17 mouse cellular contexts compared by ENCODE assay signal in genomic region chr7:31182863-31183262, GRCm38 (mm10). TPM values are rescaled to one million over a fixed set of nuclear protein-coding genes. Genes with fewer than 3 reads are reported as not detected.
DNase-seq lines count a peak whose midpoint lies in the region; TF ChIP-seq lines count a peak whose summit lies in the region.
"Had no signal": no experiment of that assay in that cellular context is flagged by ENCODE, and none has a peak within 500 bp of the region (broad histone marks: within the 10 kb centered on the region; RNA-seq: fewer than 3 reads in every experiment).

No protein-coding gene starts in this region.

- TF ChIP-seq EP300 in CH12.LX (IDR thresholded peaks at IDR 0.05; ENCODE audit: low read length): no peak

- no peak overlapping the region for H3K9ac ChIP-seq in CH12.LX (ENCODE audit: insufficient read depth, low read depth)
- H3K9ac ChIP-seq: hindbrain, embryonic 14.5 days; limb, embryonic 12.5 days; lung, embryonic 15.5 days had no signal

- no peaks in the 10 kb centered on the region for H3K36me3 ChIP-seq in CH12.LX (replicated peaks in 1 of 2; ENCODE audit: control insufficient read depth in 1 of 2, insufficient read depth in 1 of 2, low read length in 1 of 2)
- H3K36me3 ChIP-seq: embryonic facial prominence, embryonic 10.5 days; limb, embryonic 12.5 days; lung, embryonic 15.5 days had no signal

- H3K79me2 ChIP-seq in CH12.LX (replicated peaks; ENCODE audit: control insufficient read depth, extremely low read depth, insufficient read depth, poor library complexity, severe bottlenecking): no peaks in the 10 kb centered on the region

- H3K27me3 ChIP-seq in CH12.LX (replicated peaks): peaks cover 15% of the 10 kb centered on the region

- in situ Hi-C loops in CH12.LX (cut with MboI; ENCODE audit: low pct_ligation_motif_present, low pct_unique_long_range_greater_than_20kb, low sequenced_read_pairs): loop anchor here (25.0 kb wide), 1 partner anchor 129 kb away; no protein-coding TSS in a partner anchor

- peaks cover 7% of the 10 kb centered on the region for H3K9me3 ChIP-seq in CH12.LX (replicated peaks; ENCODE audit: low read length)
- H3K9me3 ChIP-seq: embryonic facial prominence, embryonic 10.5 days; limb, embryonic 12.5 days; lung, embryonic 15.5 days had no signal

- H3K4me2 ChIP-seq in CH12.LX (ENCODE audit: insufficient read depth, low read depth, poor library complexity, severe bottlenecking): no peak overlapping the region
- H3K4me2 ChIP-seq: hindbrain, embryonic 14.5 days; limb, embryonic 12.5 days; lung, embryonic 15.5 days; midbrain, embryonic 11.5 days had no signal

- peaks cover 0 to 7% of the 10 kb centered on the region in 2 experiments; a peak in 2 of 4 replicates for H3K4me1 ChIP-seq in CH12.LX (ENCODE audit: control insufficient read depth in 1 of 2, insufficient read depth in 2 of 2)
- H3K4me1 ChIP-seq in bone marrow macrophage, adult 2 months (ENCODE audit: control insufficient read depth, insufficient read depth, low read length): peaks cover 5% of the 10 kb centered on the region; the same call in 1 of the 2 replicates
- H3K4me1 ChIP-seq: embryonic facial prominence, embryonic 10.5 days; limb, embryonic 12.5 days; lung, embryonic 15.5 days had no signal

- dilution Hi-C loops in CH12.LX (cut with MboI; ENCODE audit: extremely low pct_ligation_motif_present, extremely low pct_unique_long_range_greater_than_20kb, low sequenced_read_pairs): no loop called here

- H3K27ac ChIP-seq in layer of hippocampus, adult 2 months: no peak overlapping the region
- no peak overlapping the region for H3K27ac ChIP-seq in CH12.LX (ENCODE audit: insufficient read depth, low read depth)
- no peak overlapping the region for H3K27ac ChIP-seq in bone marrow macrophage, adult 2 months (ENCODE audit: insufficient read depth, low read depth, low read length)
- H3K27ac ChIP-seq: embryonic facial prominence, embryonic 10.5 days; hindbrain, embryonic 14.5 days; limb, embryonic 12.5 days; lung, embryonic 15.5 days had no signal

- no peak overlapping the region for H3K4me3 ChIP-seq in layer of hippocampus, adult 2 months
- no peak overlapping the region for H3K4me3 ChIP-seq in CH12.LX (replicated peaks in 1 of 3; ENCODE audit: low read depth in 2 of 3, low read length in 2 of 3, poor library complexity in 1 of 3)
- no peak overlapping the region for H3K4me3 ChIP-seq in bone marrow macrophage, adult 2 months (ENCODE audit: insufficient read depth, low read length)
- H3K4me3 ChIP-seq: embryonic facial prominence, embryonic 10.5 days; limb, embryonic 12.5 days; lung, embryonic 15.5 days had no signal

- TF ChIP-seq RAD21 in CH12.LX (IDR thresholded peaks at IDR 0.05; ENCODE audit: low read depth, low read length): peak; percentile 76

- TF ChIP-seq CTCF in layer of hippocampus, adult 2 months (conservative IDR thresholded peaks at IDR 0.05): peak; percentile 30; the same call in 1 of the 2 replicates
- TF ChIP-seq CTCF in CH12.LX (conservative IDR thresholded peaks at IDR 0.05 in 1 of 2, IDR thresholded peaks at IDR 0.05 in 1 of 2; ENCODE audit: low read depth in 2 of 2, low read length in 2 of 2): peak; percentile 8 to 69; a peak in 3 of 4 replicates
- peak; percentile 49 for TF ChIP-seq CTCF in bone marrow macrophage, adult 2 months (IDR thresholded peaks at IDR 0.05; ENCODE audit: low read depth, low read length)

- TF ChIP-seq POLR2A in CH12.LX (IDR thresholded peaks at IDR 0.05; ENCODE audit: low read depth, low read length): no peak
- TF ChIP-seq POLR2A in bone marrow macrophage, adult 2 months (IDR thresholded peaks at IDR 0.05; ENCODE audit: borderline replicate concordance, low read depth, low read length): no peak

- no peak for DNase-seq in layer of hippocampus, adult 2 months (ENCODE audit: low spot score in 2 of 2)
- DNase-seq in layer of hippocampus, postnatal 10 days (ENCODE audit: low spot score in 2 of 2): no peak
- peak; percentile 46 for DNase-seq in 416B (ENCODE audit: low read depth)
- DNase-seq in CH12.LX (ENCODE audit: extremely low read depth): peak; percentile 48
- DNase-seq in cerebellum, adult 11 months: no peak
- no peak for DNase-seq in spleen, postnatal 14 days (ENCODE audit: low spot score in 2 of 2)
- DNase-seq in natural killer cell, adult 2 months (ENCODE audit: low spot score in 2 of 2): no peak
- DNase-seq: adrenal gland, adult 2 months; cerebellum, postnatal 14 days; gastrocnemius, postnatal 36 days; right cerebral cortex, postnatal 14 days had no signal

TF ChIP-seq in CH12.LX, 34 proteins besides CTCF, POLR2A, EP300 and RAD21:
- no peak for TF ChIP-seq JUND (conservative IDR thresholded peaks at IDR 0.05; ENCODE audit: low read depth, low read length)
- TF ChIP-seq SMC3 (IDR thresholded peaks at IDR 0.05; ENCODE audit: low read depth, low read length): peak; percentile 53
TF ChIP-seq in CH12.LX: peak in this region for 1.

RNA-seq across cellular contexts. Expression of gene Gramd1a, which starts 27.2 kb away (rescaled TPM):
- total RNA-seq in layer of hippocampus, adult 2 months (2021): 100 to 1,000 TPM; 118 to 124 TPM
- 100 to 1,000 TPM; 143 to 144 TPM for total RNA-seq in layer of hippocampus, postnatal 10 days (2021)
- total RNA-seq in CH12.LX (2012; rRNA removed) (66.6 and 86.0 TPM in 2 replicates), CH12.LX (2014; rRNA removed) (45.7 and 49.5 TPM in 2 replicates)
- polyA plus RNA-seq in CH12.LX (2012; ENCODE audit: insufficient read length, low read depth): 70.0 and 90.7 TPM in 2 replicates
- 63.6 and 99.3 TPM in 2 replicates for polyA plus RNA-seq in bone marrow macrophage, adult 2 months (2012; ENCODE audit: insufficient read depth, insufficient read length, missing spikeins)

RNA-seq across cellular contexts. Expression of gene Scn1b, which starts 56.1 kb away (rescaled TPM):
- 100 to 1,000 TPM; 585 to 611 TPM for total RNA-seq in layer of hippocampus, adult 2 months (2021)
- 100 to 1,000 TPM; 264 to 274 TPM for total RNA-seq in layer of hippocampus, postnatal 10 days (2021)
- total RNA-seq in CH12.LX (2012; rRNA removed) (0.17 and 0.30 TPM in 2 replicates), CH12.LX (2014; rRNA removed) (not detected in 2 replicates)
- not detected in 2 replicates for polyA plus RNA-seq in CH12.LX (2012; ENCODE audit: insufficient read length, low read depth)
- polyA plus RNA-seq in bone marrow macrophage, adult 2 months (2012; ENCODE audit: insufficient read depth, insufficient read length, missing spikeins): 30.7 and 33.7 TPM in 2 replicates

Comparison
In these comparisons a context has a peak if more than half of its experiments do, and no peak if none do; other contexts are left out.
1. DNase-seq: peak in 416B (single experiment) and CH12.LX (single experiment); none in layer of hippocampus, adult 2 months (0 of 2), layer of hippocampus, postnatal 10 days (0 of 2), cerebellum, adult 11 months (single experiment), spleen, postnatal 14 days (0 of 2) and natural killer cell, adult 2 months (0 of 2).
2. RNA of gene Scn1b, which starts 56.1 kb away (total RNA-seq): 585 to 611 TPM in layer of hippocampus, adult 2 months and 264 to 274 TPM in layer of hippocampus, postnatal 10 days; 0.17 to 0.30 TPM in CH12.LX; every median in the first group is over 100 times any median in the second.
3. Peak in every context shown above with its lines, with median percentiles within 50 percentile points of each other: CTCF ChIP-seq.